Mouse (Mus musculus) hematopoietic stem cell, adult 5-6 weeks (primary cell): ENCODE measurements around the gene Mapk11. TPM values are rescaled to one million over a fixed set of nuclear protein-coding genes. Genes with fewer than 3 reads are reported as not detected.

Experiments
- ATAC-seq, 2 experiments: fragments of 125-278 bp in 1 of 2; replicated peaks in 1 of 2; 2 replicates each; pipeline ENCODE4 v1.8.0; 2016 to 2017; ENCODE audit warnings: inconsistent platforms in 2 of 2, mild to moderate bottlenecking in 2 of 2, moderate number of reproducible peaks in 2 of 2, low read depth in 1 of 2, moderate TSS enrichment in 1 of 2; ENCODE audit not compliant: low FRiP score in 2 of 2, poor library complexity in 2 of 2, severe bottlenecking in 2 of 2, insufficient read depth in 1 of 2, low TSS enrichment in 1 of 2
- total RNA-seq: library from RNA; stranded (forward); fragments of 172-1452, 232-1000 nt; gene quantifications from 2 replicates; pipeline ENCODE4 v1.2.3, GENCODE M21; 2017

Mapk11 gene
- total RNA-seq: 1.6 and 2.4 TPM in 2 replicates

GRCm38 (mm10) chr15:89149271-89150040 is at the start of gene Mapk11:
Mapk11 (minus strand) TSS chr15:89149628.
- ATAC-seq: peak; percentile 33 to 36; a peak in 1 of 4 replicates

DNA sequence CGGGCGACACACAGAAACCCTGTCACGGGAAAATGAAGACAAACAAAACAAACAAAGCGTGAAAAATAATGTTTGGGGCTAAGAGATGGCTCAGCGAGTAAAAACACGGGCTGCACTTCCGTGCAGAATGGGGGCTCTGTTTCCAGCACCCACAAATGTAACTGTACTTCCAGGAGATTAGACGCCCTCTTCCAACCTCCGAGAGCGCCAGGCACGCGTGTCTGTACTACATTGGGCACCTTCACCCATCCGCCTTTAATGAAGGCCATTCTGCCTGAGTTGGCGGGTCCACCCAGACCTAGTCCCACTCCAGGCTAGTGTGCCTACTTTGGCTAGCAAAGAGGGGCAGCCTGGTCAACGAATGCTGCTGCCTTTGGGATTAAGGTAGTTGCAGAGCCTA is 47.6 kb upstream of the Mapk11 start:
- no peak for ATAC-seq

DNA sequence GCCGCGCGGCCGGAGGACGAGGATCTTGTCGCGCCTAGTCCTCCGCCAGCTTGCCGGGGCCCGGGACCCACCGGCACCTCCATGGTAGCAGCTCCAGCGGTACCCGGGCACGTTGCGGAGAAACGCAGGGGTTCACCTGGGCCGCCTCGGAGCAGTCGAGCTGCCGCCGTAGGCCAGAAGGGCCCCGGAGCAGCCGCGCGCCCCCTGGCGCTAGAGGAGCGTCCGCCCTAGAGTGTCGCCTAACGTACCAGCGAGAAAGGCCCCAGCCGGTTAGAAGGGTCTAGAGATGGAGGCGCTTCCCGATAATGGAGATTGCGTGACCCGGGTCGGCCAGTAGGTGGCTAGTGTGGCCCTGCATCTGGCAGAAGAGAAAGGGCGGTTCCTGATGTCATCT is 46.9 kb upstream of the Mapk11 start, which contains the start of gene Dennd6b:
TSS of gene Dennd6b (minus strand) at position 184 of the 394 bp plus-strand sequence.
- ATAC-seq: peak; percentile 96 to 98

- ATAC-seq: peak; percentile 78 to 86
These were observed 46.4 kb upstream of the Mapk11 start for GRCm38 (mm10) chr15:89195690-89196312.

DNA sequence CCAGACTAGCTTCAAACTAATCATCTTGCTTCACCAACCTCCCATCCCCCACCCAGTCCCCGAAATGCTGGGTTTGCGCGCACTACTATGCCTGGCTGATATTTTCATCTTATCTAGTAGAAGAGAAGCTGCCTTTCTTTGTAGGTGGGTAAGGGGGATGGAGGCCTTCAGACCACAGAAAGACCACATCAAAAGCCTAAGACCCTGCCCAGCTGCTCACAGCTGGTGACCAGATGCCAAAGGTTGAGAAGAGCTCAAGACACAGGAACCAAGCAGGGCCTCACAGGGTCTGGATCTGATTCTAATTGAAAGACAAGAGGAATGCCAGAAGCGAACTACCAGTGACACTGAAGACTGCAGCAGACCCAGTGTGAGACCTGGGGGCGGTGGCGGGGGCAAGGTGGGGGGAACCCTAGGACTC is 45.8 kb upstream of the Mapk11 start:
- ATAC-seq: no peak

GRCm38 (mm10) chr15:89184937-89185227 is 35.5 kb upstream of the Mapk11 start:
- no peak for ATAC-seq

DNA sequence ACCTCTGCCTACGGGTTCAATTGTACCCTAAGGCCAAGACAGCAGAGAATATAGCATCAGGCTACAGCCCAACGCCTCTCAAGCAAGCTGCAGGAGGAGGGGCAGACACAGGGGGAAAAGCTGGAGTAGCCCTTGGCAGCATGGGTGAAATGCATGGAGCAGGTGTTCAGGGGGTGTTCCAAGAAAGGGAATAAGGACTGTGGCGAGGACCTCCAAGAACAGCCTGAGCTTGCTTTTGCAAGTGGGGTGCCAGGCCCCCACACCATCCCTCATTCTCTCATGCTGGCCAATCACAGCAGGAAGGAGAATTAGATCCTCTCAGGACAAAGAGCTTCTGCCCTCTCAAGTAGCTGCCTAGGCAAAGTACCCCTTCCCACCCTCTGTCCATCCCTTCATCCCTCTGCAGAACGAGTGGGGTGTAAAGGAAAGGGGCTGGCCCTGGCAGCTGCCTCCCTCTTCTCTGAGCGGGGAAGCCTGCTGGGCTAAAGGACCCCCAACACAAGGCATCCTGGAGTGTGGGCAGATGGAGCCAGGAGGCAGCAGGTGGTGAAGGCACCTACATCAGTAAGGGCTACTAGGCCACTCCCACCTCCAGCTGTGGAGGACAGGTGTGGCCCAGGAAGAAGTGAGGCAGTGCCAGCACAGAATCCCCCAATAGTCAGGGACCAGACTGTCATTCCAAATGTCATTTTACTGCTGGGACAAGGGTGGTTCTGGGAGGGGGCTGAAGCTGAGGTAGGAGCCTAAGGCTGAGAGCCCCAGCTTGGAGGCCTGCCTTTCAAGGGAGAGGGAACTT is 34.9 kb upstream of the Mapk11 start:
- no peak for ATAC-seq

DNA sequence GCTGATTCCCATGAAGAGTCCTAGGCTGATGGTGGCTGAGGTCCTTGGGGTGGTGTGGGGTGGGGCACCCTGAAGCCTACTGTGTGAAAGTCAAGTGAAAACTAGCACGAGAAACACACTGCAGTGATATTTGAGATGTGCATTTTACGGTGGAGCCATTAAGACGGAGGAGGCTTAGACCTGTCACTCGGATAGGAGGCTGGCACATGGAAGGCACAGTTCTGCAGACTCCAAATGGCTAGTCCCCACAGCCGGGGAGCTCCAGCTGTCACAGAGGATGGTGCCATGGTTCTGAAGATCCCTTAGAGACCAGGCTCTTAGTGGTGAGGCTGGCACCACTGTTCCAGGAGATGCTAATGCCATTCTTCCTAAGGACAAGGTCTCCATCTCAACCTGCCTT is 33.4 kb upstream of the Mapk11 start:
- no peak for ATAC-seq

DNA sequence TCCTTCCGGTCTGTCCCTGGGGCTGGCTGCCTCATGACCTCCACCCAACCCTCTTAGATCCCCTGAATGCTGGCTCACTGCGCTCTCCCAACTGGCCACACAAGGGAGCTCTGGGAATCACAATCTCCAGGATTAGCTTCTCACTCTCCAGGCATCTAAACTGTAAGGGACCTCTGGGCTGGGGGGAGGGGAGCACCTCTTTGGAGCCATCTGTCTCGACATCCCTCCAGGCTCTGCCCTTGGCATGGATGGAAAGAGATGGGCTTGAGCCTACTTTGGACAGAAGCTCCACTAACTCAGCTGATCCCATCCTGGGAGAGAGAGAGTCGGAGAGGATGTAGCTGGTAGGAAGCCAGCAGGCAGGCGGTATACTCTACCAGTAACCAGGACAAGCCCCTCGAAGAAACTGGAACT is 32.9 kb upstream of the Mapk11 start:
- ATAC-seq: no peak

GRCm38 (mm10) chr15:89181561-89182270 is 32.3 kb upstream of the Mapk11 start:
- ATAC-seq: no peak

DNA sequence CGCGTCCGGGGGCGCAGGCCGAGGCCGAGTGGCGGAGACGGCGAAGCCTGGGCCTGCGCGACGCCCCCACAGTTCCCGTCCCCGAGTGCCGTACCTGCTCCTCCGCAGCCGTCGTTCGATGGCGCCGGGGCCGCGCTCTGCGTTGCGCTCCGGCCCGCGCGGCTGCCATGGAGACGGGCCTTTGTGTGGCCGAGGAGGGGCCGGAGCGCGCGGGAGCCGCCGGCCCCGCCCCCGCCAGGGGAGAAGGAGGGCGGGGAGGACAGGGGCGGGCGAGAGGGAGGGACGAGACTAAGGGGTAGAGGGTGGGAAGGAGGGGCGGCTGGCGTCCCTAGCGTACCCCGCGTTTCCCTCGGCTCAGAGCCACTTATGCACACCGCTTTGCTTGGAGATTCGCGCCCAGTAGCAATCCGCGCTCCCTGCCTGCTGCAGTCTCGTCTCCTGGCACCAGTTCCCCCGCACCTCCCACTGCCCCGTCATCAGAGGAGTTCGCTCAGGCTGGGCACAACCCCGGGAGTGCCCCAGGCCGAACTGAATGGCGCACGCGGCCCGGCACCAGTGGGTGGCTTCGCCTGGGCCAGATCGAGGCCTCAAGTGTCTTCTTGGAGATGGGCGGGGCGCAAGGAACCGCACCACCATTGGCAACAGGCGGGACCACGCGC is 31.3 kb upstream of the Mapk11 start, which contains the start of gene Plxnb2:
TSS of gene Plxnb2 (minus strand) at position 218 of the 659 bp plus-strand sequence.
- peak; percentile 20 to 22; a peak in 2 of 4 replicates for ATAC-seq

GRCm38 (mm10) chr15:89180081-89180541 is 30.7 kb upstream of the Mapk11 start:
- ATAC-seq: no peak

DNA sequence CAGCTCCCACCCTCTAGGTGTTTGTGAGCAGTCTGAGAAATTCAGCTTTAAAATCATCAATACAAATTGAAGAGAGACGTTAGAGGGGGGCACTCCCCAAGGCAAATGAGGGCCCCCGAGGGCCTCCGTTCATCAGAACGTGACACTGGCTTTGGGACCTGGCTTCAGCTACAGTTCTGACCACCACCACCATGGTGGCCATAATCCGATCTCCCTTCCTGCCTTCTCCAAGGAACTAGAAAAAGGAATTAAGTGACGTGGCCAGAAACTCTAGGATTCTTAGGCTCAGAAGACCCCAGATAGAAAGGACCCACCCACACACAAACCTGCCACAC is 30.2 kb upstream of the Mapk11 start:
- ATAC-seq: no peak

- ATAC-seq: no peak
These were observed 29.7 kb upstream of the Mapk11 start for GRCm38 (mm10) chr15:89178954-89179629.

- ATAC-seq: no peak
These were observed 28.9 kb upstream of the Mapk11 start for GRCm38 (mm10) chr15:89178260-89178860.

DNA sequence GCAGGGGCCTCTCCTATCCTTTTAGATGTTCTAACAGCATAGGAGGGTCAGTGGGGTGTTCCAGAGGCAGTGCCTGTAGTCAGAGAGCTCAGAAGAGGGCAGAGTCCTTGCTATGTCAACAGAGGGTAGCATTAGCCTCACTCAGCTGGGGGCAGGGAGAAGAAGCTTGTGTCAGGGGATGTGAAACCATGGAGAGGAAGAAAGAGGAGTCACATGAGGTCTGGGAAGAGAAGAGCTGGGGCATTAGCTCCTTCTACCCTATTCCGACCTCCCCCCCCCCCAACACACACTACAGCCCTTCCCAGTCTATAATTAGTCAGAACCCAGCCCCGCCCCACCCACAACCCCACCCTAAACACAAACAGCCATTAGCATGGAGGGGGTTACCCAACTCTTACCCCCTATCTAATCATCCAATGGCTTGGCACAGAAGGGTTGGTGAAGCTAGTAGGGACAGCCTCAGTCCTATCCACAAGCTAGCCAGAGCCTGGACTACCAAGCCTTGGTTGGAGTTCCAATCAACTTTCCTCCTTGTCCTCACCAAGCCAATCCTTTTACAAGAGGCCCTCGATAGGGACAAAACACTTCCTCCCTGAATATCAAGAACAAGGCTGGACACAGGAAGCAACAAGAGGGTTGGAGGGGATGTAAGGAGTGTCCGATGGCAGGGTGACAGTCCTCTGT is 28.3 kb upstream of the Mapk11 start:
- ATAC-seq: no peak
